Mouse (Mus musculus) intestine, embryonic 16.5 days (tissue): ENCODE measurements around the gene Fancg. TPM values are rescaled to one million over a fixed set of nuclear protein-coding genes. Genes with fewer than 3 reads are reported as not detected.

Experiments
- ATAC-seq: fragments of 200-750 bp; cut with Nextera tagmentation; 2 replicates; pipeline ENCODE4 v1.8.0; 2017; ENCODE audit warnings: moderate TSS enrichment, moderate library complexity
- H3K27ac ChIP-seq: fragments of 300-500 bp; sonication (generic); 2 replicates; pipeline ENCODE4 v1.5.1; 2014; ENCODE audit warnings: mild to moderate bottlenecking, low read length
- H3K27me3 ChIP-seq: fragments of 300-500 bp; sonication (generic); replicated peaks from 2 replicates; pipeline ENCODE4 v1.6.1; 2014; ENCODE audit warnings: low read length, control low read depth, mixed read lengths; ENCODE audit not compliant: control insufficient read depth, insufficient read depth
- H3K36me3 ChIP-seq: fragments of 300-500 bp; sonication (generic); 2 replicates; pipeline ENCODE4 v1.6.1; 2014; ENCODE audit warnings: low read length, control low read depth; ENCODE audit not compliant: control insufficient read depth, insufficient read depth
- H3K4me1 ChIP-seq: fragments of 300-500 bp; sonication (generic); 2 replicates; pipeline ENCODE4 v1.6.1; 2014; ENCODE audit warnings: low read length, control low read depth, mixed read lengths; ENCODE audit not compliant: control insufficient read depth, insufficient read depth
- H3K4me2 ChIP-seq: fragments of 300-500 bp; sonication (generic); 2 replicates; pipeline ENCODE4 v1.6.1; 2014; ENCODE audit warnings: low read depth, low read length, control low read depth
- H3K4me3 ChIP-seq: fragments of 300-500 bp; sonication (generic); 2 replicates; pipeline ENCODE4 v1.5.1; 2014; ENCODE audit warnings: mild to moderate bottlenecking, low read length
- H3K9ac ChIP-seq: fragments of 300-500 bp; sonication (generic); 2 replicates; pipeline ENCODE4 v1.6.1; 2014; ENCODE audit warnings: low read depth, low read length
- H3K9me3 ChIP-seq: fragments of 300-500 bp; sonication (generic); 2 replicates; pipeline ENCODE4 v1.6.1; 2016; ENCODE audit warnings: low read length, control low read depth; ENCODE audit not compliant: control insufficient read depth
- WGBS: fragments of 180-500 bp; shearing (Covaris S2); extraction: QIAGEN DNeasy Blood & Tissue Kit; methylation state at CpG from one replicate; pipeline ENCODE4 v1.1.7; 2014; 5-methylcytosine and 5-hydroxymethylcytosine counted together
- polyA plus RNA-seq: library from polyadenylated mRNA; unstranded; fragments of >200 nt; fragmentation: Nextera tagmentation; extraction: Ambion mirVana; gene quantifications from 2 replicates; pipeline ENCODE4 v1.2.1, GENCODE M21; 2015

Gene Fancg
- polyA plus RNA-seq, 1 experiment from 2014 or later, result 16.1 TPM

- no peak for ATAC-seq
- H3K4me1 ChIP-seq, result peaks cover 2% of the 10 kb centered on the region
- no peak overlapping the region for H3K4me2 ChIP-seq
- H3K27ac ChIP-seq, result no peak overlapping the region
- 76% methylated on average over 11 of the region's 11 CpGs for WGBS
- no peaks in the 10 kb centered on the region for H3K27me3 ChIP-seq
- no peak overlapping the region for H3K4me3 ChIP-seq
- no peak overlapping the region for H3K9ac ChIP-seq
- H3K9me3 ChIP-seq, result no peaks in the 10 kb centered on the region
- peaks cover 7% of the 10 kb centered on the region; the same call in 1 of the 2 replicates for H3K36me3 ChIP-seq
Measured at GRCm38 (mm10) chr4:42957306-42957705, 53.0 kb downstream of the Fancg start.

GRCm38 (mm10) chr4:42956581-42956980, 53.7 kb downstream of the Fancg start:
- Histone ChIP-seq H3K4me2 (no peak overlapping the region), H3K4me1 (peaks cover 7% of the 10 kb centered on the region), H3K4me3 (no peak overlapping the region), H3K27me3 (no peaks in the 10 kb centered on the region), H3K9ac (no peak overlapping the region), H3K9me3 (no peaks in the 10 kb centered on the region), H3K27ac (no peak overlapping the region), H3K36me3 (peaks cover 7% of the 10 kb centered on the region; the same call in 1 of the 2 replicates)
- no peak for ATAC-seq
- 93% methylated on average over 17 of the region's 17 CpGs for WGBS

- Histone ChIP-seq H3K27ac (no peak overlapping the region), H3K9ac (no peak overlapping the region), H3K9me3 (no peaks in the 10 kb centered on the region), H3K27me3 (no peaks in the 10 kb centered on the region), H3K4me3 (no peak overlapping the region), H3K36me3 (peaks cover 7% of the 10 kb centered on the region; the same call in 1 of the 2 replicates), H3K4me1 (peaks cover 18% of the 10 kb centered on the region), H3K4me2 (no peak overlapping the region)
- ATAC-seq, result no peak
- WGBS, result 94% methylated on average over 3 of the region's 3 CpGs
Measured at GRCm38 (mm10) chr4:42955200-42955599, 55.1 kb downstream of the Fancg start.

GRCm38 (mm10) chr4:42954297-42954696, 56.0 kb downstream of the Fancg start:
- no peak for ATAC-seq

GRCm38 (mm10) chr4:42953435-42954094, 56.7 kb downstream of the Fancg start:
- Histone ChIP-seq H3K4me3 (no peak overlapping the region), H3K9ac (no peak overlapping the region), H3K27ac (no peak overlapping the region), H3K4me1 (peaks cover 22% of the 10 kb centered on the region), H3K36me3 (peaks cover 7% of the 10 kb centered on the region; the same call in 1 of the 2 replicates), H3K9me3 (no peaks in the 10 kb centered on the region), H3K4me2 (no peak overlapping the region), H3K27me3 (no peaks in the 10 kb centered on the region)
- 35% methylated on average over 10 of the region's 10 CpGs for whole genome bisulfite sequencing
- no peak for ATAC-seq

More at GRCm38 (mm10) chr4:42954297-42954696, 56.0 kb downstream of the Fancg start:
- H3K27ac ChIP-seq, result no peak overlapping the region
- WGBS, result 6% methylated on average over 10 of the region's 10 CpGs
- no peaks in the 10 kb centered on the region for H3K27me3 ChIP-seq
- peaks cover 18% of the 10 kb centered on the region for H3K4me1 ChIP-seq
- H3K4me3 ChIP-seq, result no peak overlapping the region
- H3K36me3 ChIP-seq, result peaks cover 7% of the 10 kb centered on the region; the same call in 1 of the 2 replicates
- H3K9me3 ChIP-seq, result no peaks in the 10 kb centered on the region
- no peak overlapping the region for H3K9ac ChIP-seq
- H3K4me2 ChIP-seq, result no peak overlapping the region

- no peak overlapping the region for H3K27ac ChIP-seq
- H3K4me3 ChIP-seq, result no peak overlapping the region
- no peak overlapping the region for H3K4me2 ChIP-seq
- H3K9ac ChIP-seq, result no peak overlapping the region
- 88% methylated on average over 7 of the region's 7 CpGs for WGBS
- H3K4me1 ChIP-seq, result peaks cover 22% of the 10 kb centered on the region
- no peaks in the 10 kb centered on the region for H3K9me3 ChIP-seq
- H3K27me3 ChIP-seq, result peaks cover 3% of the 10 kb centered on the region; the same call in 1 of the 2 replicates
- no peak for ATAC-seq
- H3K36me3 ChIP-seq, result peaks cover 4% of the 10 kb centered on the region; the same call in 1 of the 2 replicates
Measured at GRCm38 (mm10) chr4:42952563-42952962, 57.7 kb downstream of the Fancg start.

Other genes starting within 250 kb of the Fancg start
- 63.2 and 68.2 TPM in 2 replicates for gene Ccl21a, start 236.5 kb downstream of the Fancg start, polyA plus RNA-seq
- gene Fam205a1, start 156.6 kb downstream of the Fancg start, polyA plus RNA-seq, result not detected in 2 replicates
- gene Gm12394, start 153.7 kb downstream of the Fancg start, polyA plus RNA-seq, result 0.06 and 0.13 TPM in 2 replicates
- gene Fam205c, start 136.3 kb downstream of the Fancg start, polyA plus RNA-seq, result 0.18 and 0.37 TPM in 2 replicates
- 0.73 and 0.83 TPM in 2 replicates for gene Phf24, start 93.8 kb downstream of the Fancg start, polyA plus RNA-seq
- gene Dnajb5, start 60.7 kb downstream of the Fancg start, polyA plus RNA-seq, result 7.2 and 8.4 TPM in 2 replicates
- gene 1700022I11Rik, start 40.9 kb downstream of the Fancg start, polyA plus RNA-seq, result 0.22 TPM in 1 of 2 replicates, not detected in the other
- 448 and 464 TPM in 2 replicates for gene Vcp, start 10.0 kb downstream of the Fancg start, polyA plus RNA-seq
- 29.6 and 30.3 TPM in 2 replicates for gene Pigo, start 15.3 kb upstream of the Fancg start, polyA plus RNA-seq
- 306 and 324 TPM in 2 replicates for gene Stoml2, start 21.2 kb upstream of the Fancg start, polyA plus RNA-seq
- 6.7 and 8.6 TPM in 2 replicates for gene Fam214b, start 35.7 kb upstream of the Fancg start, polyA plus RNA-seq
- 3.9 TPM in 2 replicates for gene Unc13b, start 48.4 kb upstream of the Fancg start, polyA plus RNA-seq